In genomic region chr4:120800691-120801090, GRCm38 (mm10) we compare ENCODE assay signal across 21 mouse cellular contexts. TPM values are rescaled to one million over a fixed set of nuclear protein-coding genes. Genes with fewer than 3 reads are reported as not detected.
DNase-seq lines count a peak whose midpoint lies in the region; ATAC-seq and TF ChIP-seq lines count a peak whose summit lies in the region.
"Had no signal": no experiment of that assay in that cellular context is flagged by ENCODE, and none has a peak within 500 bp of the region (broad histone marks: within the 10 kb centered on the region; RNA-seq: fewer than 3 reads in every experiment).

No protein-coding gene starts in this region.

- no peaks in the 10 kb centered on the region for H3K27me3 ChIP-seq in kidney, embryonic 15.5 days
- no peaks in the 10 kb centered on the region for H3K27me3 ChIP-seq in kidney, embryonic 14.5 days (ENCODE audit: control insufficient read depth, insufficient read depth, low read length)
- no peaks in the 10 kb centered on the region for H3K27me3 ChIP-seq in lung, postnatal 0 days (replicated peaks; ENCODE audit: insufficient read depth, low read length)
- H3K27me3 ChIP-seq in embryonic facial prominence, embryonic 15.5 days = no peaks in the 10 kb centered on the region
- H3K27me3 ChIP-seq in limb, embryonic 10.5 days (ENCODE audit: low read depth, poor library complexity, severe bottlenecking) = no peaks in the 10 kb centered on the region
- H3K27me3 ChIP-seq: embryonic facial prominence, embryonic 13.5 days; limb, embryonic 12.5 days; midbrain, embryonic 15.5 days had no signal

- H3K4me2 ChIP-seq in kidney, embryonic 15.5 days = no peak overlapping the region
- H3K4me2 ChIP-seq in kidney, embryonic 14.5 days (replicated peaks; ENCODE audit: low read depth, low read length) = no peak overlapping the region
- no peak overlapping the region for H3K4me2 ChIP-seq in lung, postnatal 0 days (replicated peaks; ENCODE audit: low read depth, low read length)
- H3K4me2 ChIP-seq in embryonic facial prominence, embryonic 15.5 days (replicated peaks) = no peak overlapping the region
- H3K4me2 ChIP-seq: embryonic facial prominence, embryonic 13.5 days; limb, embryonic 12.5 days; midbrain, embryonic 15.5 days had no signal

- TF ChIP-seq EP300 in lung, postnatal 0 days (IDR thresholded peaks at IDR 0.05) = no peak; the same call in 1 of the 2 replicates

- no peak overlapping the region for H3K9ac ChIP-seq in kidney, embryonic 15.5 days
- no peak overlapping the region for H3K9ac ChIP-seq in kidney, embryonic 14.5 days (ENCODE audit: low read depth, low read length)
- no peak overlapping the region for H3K9ac ChIP-seq in lung, postnatal 0 days (replicated peaks; ENCODE audit: low read depth)
- no peak overlapping the region for H3K9ac ChIP-seq in embryonic facial prominence, embryonic 15.5 days
- H3K9ac ChIP-seq: embryonic facial prominence, embryonic 13.5 days; forebrain, postnatal 0 days; limb, embryonic 12.5 days; liver, embryonic 14.5 days; midbrain, embryonic 15.5 days had no signal

- DNase-seq in cerebellum, postnatal 14 days = peak; percentile 12 to 27
- DNase-seq in cerebellum, adult 9-11 months = no peak
- peak; percentile 29 for DNase-seq in lung, postnatal 0 days (ENCODE audit: low spot score)
- no peak for DNase-seq in lung, adult 2 months
- DNase-seq in limb, embryonic 10.5 days (ENCODE audit: low spot score) = no peak
- DNase-seq: B cell, adult 2 months; cerebellum, postnatal 36 days; forebrain, postnatal 0 days; heart, adult 2 months; thymus, adult 18-20 months; thymus, postnatal 4 days had no signal

- no peak for ATAC-seq in kidney, embryonic 15.5 days (replicated peaks; ENCODE audit: low FRiP score)
- ATAC-seq in kidney, embryonic 14.5 days (ENCODE audit: low FRiP score, low TSS enrichment) = no peak
- no peak for ATAC-seq in lung, postnatal 0 days
- no peak for ATAC-seq in embryonic facial prominence, embryonic 15.5 days (ENCODE audit: insufficient number of reproducible peaks, low FRiP score, low TSS enrichment, low read depth)
- ATAC-seq: forebrain, postnatal 0 days; hindbrain, embryonic 16.5 days; intestine, embryonic 16.5 days; midbrain, embryonic 15.5 days had no signal

- H3K36me3 ChIP-seq in kidney, embryonic 15.5 days = peaks cover 16% of the 10 kb centered on the region; the same call in 1 of the 2 replicates
- H3K36me3 ChIP-seq in kidney, embryonic 14.5 days (ENCODE audit: control insufficient read depth, insufficient read depth, low read length) = peaks cover 4% of the 10 kb centered on the region
- no peaks in the 10 kb centered on the region for H3K36me3 ChIP-seq in lung, postnatal 0 days (ENCODE audit: insufficient read depth, low read length)
- no peaks in the 10 kb centered on the region for H3K36me3 ChIP-seq in embryonic facial prominence, embryonic 15.5 days
- peaks cover 22% of the 10 kb centered on the region for H3K36me3 ChIP-seq in limb, embryonic 10.5 days
- H3K36me3 ChIP-seq: midbrain, embryonic 15.5 days had no signal

- peaks cover 16% of the 10 kb centered on the region for H3K4me1 ChIP-seq in kidney, embryonic 15.5 days
- H3K4me1 ChIP-seq in kidney, embryonic 14.5 days (ENCODE audit: control insufficient read depth, insufficient read depth, low read length) = no peaks in the 10 kb centered on the region
- H3K4me1 ChIP-seq in lung, postnatal 0 days (ENCODE audit: insufficient read depth, low read depth, low read length) = peaks cover 6% of the 10 kb centered on the region; the same call in 1 of the 2 replicates
- H3K4me1 ChIP-seq in lung, adult 2 months (ENCODE audit: control insufficient read depth, insufficient read depth, low read length) = peaks cover 13% of the 10 kb centered on the region
- peaks cover 6% of the 10 kb centered on the region for H3K4me1 ChIP-seq in embryonic facial prominence, embryonic 15.5 days
- H3K4me1 ChIP-seq in limb, embryonic 10.5 days = peaks cover 2% of the 10 kb centered on the region
- H3K4me1 ChIP-seq: midbrain, embryonic 15.5 days had no signal

- TF ChIP-seq POLR2A in lung, adult 2 months (IDR thresholded peaks at IDR 0.05; ENCODE audit: borderline replicate concordance, extremely low read depth, low read depth, low read length) = no peak

- H3K27ac ChIP-seq in kidney, embryonic 15.5 days = peak overlapping the region; percentile 2; the same call in 1 of the 2 replicates
- H3K27ac ChIP-seq in kidney, embryonic 14.5 days (ENCODE audit: low read depth, low read length) = no peak overlapping the region
- H3K27ac ChIP-seq in lung, postnatal 0 days (ENCODE audit: low read length) = peak overlapping the region; percentile 22
- H3K27ac ChIP-seq in embryonic facial prominence, embryonic 15.5 days (replicated peaks) = 0 out of 2 replicates have a peak overlapping the region, but pooled peaks have one; percentile 6
- H3K27ac ChIP-seq in limb, embryonic 10.5 days = no peak overlapping the region
- H3K27ac ChIP-seq: embryonic facial prominence, embryonic 13.5 days; heart, adult 2 months; limb, embryonic 12.5 days; liver, embryonic 14.5 days; midbrain, embryonic 15.5 days had no signal

- no peak for TF ChIP-seq CTCF in lung, postnatal 0 days (IDR thresholded peaks at IDR 0.05)
- TF ChIP-seq CTCF in lung, adult 2 months (IDR thresholded peaks at IDR 0.05; ENCODE audit: insufficient read depth, low read length) = no peak

- H3K4me3 ChIP-seq in kidney, embryonic 15.5 days (replicated peaks) = no peak overlapping the region
- no peak overlapping the region for H3K4me3 ChIP-seq in kidney, embryonic 14.5 days (ENCODE audit: low read length)
- H3K4me3 ChIP-seq in lung, postnatal 0 days (ENCODE audit: low read depth, low read length) = no peak overlapping the region
- no peak overlapping the region for H3K4me3 ChIP-seq in lung, adult 2 months (replicated peaks; ENCODE audit: extremely low read depth, low read depth, low read length)
- H3K4me3 ChIP-seq in embryonic facial prominence, embryonic 15.5 days (replicated peaks) = no peak overlapping the region
- no peak overlapping the region for H3K4me3 ChIP-seq in limb, embryonic 10.5 days
- H3K4me3 ChIP-seq: embryonic facial prominence, embryonic 13.5 days; heart, adult 2 months; limb, embryonic 12.5 days; midbrain, embryonic 15.5 days; myocyte had no signal

- WGBS in kidney, embryonic 15.5 days = 62% methylated on average over 3 of the region's 3 CpGs
- WGBS in kidney, embryonic 14.5 days = 56% methylated on average over 3 of the region's 3 CpGs
- WGBS in lung, postnatal 0 days = 17% methylated on average over 3 of the region's 3 CpGs
- WGBS in lung, adult 2 months = 42% methylated on average over 3 of the region's 3 CpGs
- WGBS in embryonic facial prominence, embryonic 15.5 days = 28% methylated on average over 3 of the region's 3 CpGs
- 92% methylated on average over 3 of the region's 3 CpGs for WGBS in limb, embryonic 10.5 days

- no peaks in the 10 kb centered on the region for H3K9me3 ChIP-seq in kidney, embryonic 15.5 days (replicated peaks)
- H3K9me3 ChIP-seq in kidney, embryonic 14.5 days (ENCODE audit: control insufficient read depth, low read length) = no peaks in the 10 kb centered on the region
- H3K9me3 ChIP-seq in lung, postnatal 0 days (ENCODE audit: low read length) = no peaks in the 10 kb centered on the region
- no peaks in the 10 kb centered on the region for H3K9me3 ChIP-seq in embryonic facial prominence, embryonic 15.5 days (replicated peaks)
- no peaks in the 10 kb centered on the region for H3K9me3 ChIP-seq in limb, embryonic 10.5 days (replicated peaks)
- H3K9me3 ChIP-seq: embryonic facial prominence, embryonic 13.5 days; limb, embryonic 12.5 days; midbrain, embryonic 15.5 days had no signal

RNA-seq across cellular contexts. Expression of gene Nfyc, which starts 30.7 kb away (rescaled TPM):
- polyA plus RNA-seq in kidney, embryonic 15.5 days (2015; fragmentation: Nextera tagmentation; extraction: Ambion mirVana) = 112 and 115 TPM in 2 replicates
- polyA plus RNA-seq in kidney, embryonic 14.5 days (2014; fragmentation: Nextera tagmentation; extraction: Ambion mirVana) = 106 and 133 TPM in 2 replicates
- polyA plus RNA-seq in lung, postnatal 0 days (2015; fragmentation: Nextera tagmentation; extraction: Ambion mirVana) = 53.7 and 54.5 TPM in 2 replicates
- 120 and 143 TPM in 2 replicates for polyA plus RNA-seq in lung, adult 2 months (2012; rRNA removed)
- polyA plus RNA-seq in embryonic facial prominence, embryonic 15.5 days (2015; fragmentation: Nextera tagmentation; extraction: Ambion mirVana) = 88.3 and 99.4 TPM in 2 replicates
- polyA plus RNA-seq in limb, embryonic 10.5 days (2016; fragmentation: Nextera tagmentation; extraction: Ambion mirVana) = 129 TPM in 2 replicates

RNA-seq across cellular contexts. Expression of gene Kcnq4, which starts 52.3 kb away (rescaled TPM):
- 0.89 and 1.4 TPM in 2 replicates for polyA plus RNA-seq in kidney, embryonic 15.5 days (2015; fragmentation: Nextera tagmentation; extraction: Ambion mirVana)
- polyA plus RNA-seq in kidney, embryonic 14.5 days (2014; fragmentation: Nextera tagmentation; extraction: Ambion mirVana) = 0.51 and 0.73 TPM in 2 replicates
- 3.1 and 3.9 TPM in 2 replicates for polyA plus RNA-seq in lung, postnatal 0 days (2015; fragmentation: Nextera tagmentation; extraction: Ambion mirVana)
- 8.2 and 8.3 TPM in 2 replicates for polyA plus RNA-seq in lung, adult 2 months (2012; rRNA removed)
- polyA plus RNA-seq in embryonic facial prominence, embryonic 15.5 days (2015; fragmentation: Nextera tagmentation; extraction: Ambion mirVana) = 5.1 and 5.5 TPM in 2 replicates
- polyA plus RNA-seq in limb, embryonic 10.5 days (2016; fragmentation: Nextera tagmentation; extraction: Ambion mirVana) = 3.0 and 6.9 TPM in 2 replicates

RNA-seq across cellular contexts. Expression of gene Rims3, which starts 53.9 kb away (rescaled TPM):
- 0.54 and 1.2 TPM in 2 replicates for polyA plus RNA-seq in kidney, embryonic 15.5 days (2015; fragmentation: Nextera tagmentation; extraction: Ambion mirVana)
- polyA plus RNA-seq in kidney, embryonic 14.5 days (2014; fragmentation: Nextera tagmentation; extraction: Ambion mirVana) = 0.21 and 0.31 TPM in 2 replicates
- 0.21 and 0.26 TPM in 2 replicates for polyA plus RNA-seq in lung, postnatal 0 days (2015; fragmentation: Nextera tagmentation; extraction: Ambion mirVana)
- 0.94 and 1.4 TPM in 2 replicates for polyA plus RNA-seq in lung, adult 2 months (2012; rRNA removed)
- 1.6 and 2.4 TPM in 2 replicates for polyA plus RNA-seq in embryonic facial prominence, embryonic 15.5 days (2015; fragmentation: Nextera tagmentation; extraction: Ambion mirVana)
- polyA plus RNA-seq in limb, embryonic 10.5 days (2016; fragmentation: Nextera tagmentation; extraction: Ambion mirVana) = 0.24 and 0.39 TPM in 2 replicates

Comparison
In these comparisons a context has a peak if more than half of its experiments do, and no peak if none do; other contexts are left out.
1. DNase-seq: peak in cerebellum, postnatal 14 days (2 of 2) and lung, postnatal 0 days (single experiment); none in cerebellum, adult 9-11 months (single experiment), lung, adult 2 months (single experiment) and limb, embryonic 10.5 days (single experiment).
2. H3K27ac ChIP-seq: peak in kidney, embryonic 15.5 days (single experiment), lung, postnatal 0 days (single experiment) and embryonic facial prominence, embryonic 15.5 days (single experiment); none in kidney, embryonic 14.5 days (single experiment) and limb, embryonic 10.5 days (single experiment).